Mouse (Mus musculus) gastrocnemius, adult 2 months (tissue): ENCODE measurements around the gene 1700019N19Rik. TPM values are rescaled to one million over a fixed set of nuclear protein-coding genes. Genes with fewer than 3 reads are reported as not detected.

Experiments used
- DNase-seq: peaks from one replicate; pipeline ENCODE4 v3.0.0; 2022
- H3K27ac ChIP-seq: fragments of 200-600 bp; 2 replicates; pipeline ENCODE4 v1.8.1; 2022; ENCODE audit warnings: mild to moderate bottlenecking
- H3K4me3 ChIP-seq: fragments of 200-600 bp; 2 replicates; pipeline ENCODE4 v1.8.1; 2022; ENCODE audit warnings: mild to moderate bottlenecking, moderate library complexity
- CTCF ChIP-seq: fragments of 200-600 bp; IDR thresholded peaks from 2 replicates; pipeline ENCODE4 v1.8.1; 2022; ENCODE audit warnings: antibody characterized with exemption, mild to moderate bottlenecking, moderate library complexity
- intact Hi-C: fragments of 180-260 bp; cut with DNase I; formaldehyde crosslinking; loops from one replicate; pipeline ENCODE4 v1.15.1; 2025
- total RNA-seq, 2 experiments: library from RNA; stranded (reverse); gene quantifications; 2 replicates each; pipeline ENCODE4 v1.2.3; 2021

1700019N19Rik gene
- total RNA-seq, 2 experiments from 2014 or later: not detected

DNA sequence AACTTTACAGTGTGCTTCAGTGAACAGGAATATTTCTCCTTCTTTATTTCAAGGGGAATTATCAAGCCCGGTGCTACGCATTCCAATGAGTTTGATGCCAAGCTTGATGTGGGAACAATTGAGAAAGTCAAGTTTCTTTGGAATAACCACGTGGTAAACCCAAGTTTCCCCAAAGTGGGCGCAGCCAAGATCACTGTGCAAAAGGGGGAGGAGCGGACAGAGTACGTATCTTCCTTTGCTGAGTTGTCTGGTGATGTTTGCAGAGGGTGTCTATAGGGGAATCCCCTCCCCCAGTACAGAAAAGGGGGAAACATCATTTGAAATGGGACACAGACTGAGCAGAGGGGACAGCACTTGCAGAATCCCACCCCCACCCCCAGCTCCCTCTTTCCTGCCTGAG, 53.2 kb downstream of the 1700019N19Rik start:
- no peak for DNase-seq
- TF ChIP-seq CTCF: no peak
- no peak overlapping the region for H3K4me3 ChIP-seq
- H3K27ac ChIP-seq: no peak overlapping the region
- intact Hi-C loops: no loop called here

DNA sequence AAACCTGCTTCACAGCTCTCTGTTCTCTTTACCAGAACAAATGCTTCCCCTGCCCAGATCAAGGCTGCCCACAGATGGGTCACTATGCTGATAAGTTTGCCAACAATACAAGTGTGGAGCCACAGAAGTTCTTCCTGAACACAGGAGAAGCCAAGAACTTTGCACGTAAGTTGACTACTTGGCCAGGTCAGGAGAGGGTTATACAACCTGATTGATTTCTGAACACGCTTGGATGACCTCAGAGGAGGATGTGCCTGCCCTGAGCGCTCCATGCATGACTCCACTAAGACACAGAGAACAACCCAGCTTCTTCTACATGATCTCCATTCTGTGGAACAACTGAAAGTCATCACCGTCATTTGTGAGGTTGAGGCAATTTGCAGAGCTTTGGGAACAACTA, 56.1 kb downstream of the 1700019N19Rik start:
- TF ChIP-seq CTCF: no peak
- no peak overlapping the region for H3K27ac ChIP-seq
- DNase-seq: no peak
- H3K4me3 ChIP-seq: no peak overlapping the region
- intact Hi-C loops: no loop called here

Other genes starting within 250 kb of the 1700019N19Rik start
- gene Pnlip, start 142.0 kb downstream of the 1700019N19Rik start, total RNA-seq: not detected
- gene Pnliprp1, start 65.6 kb downstream of the 1700019N19Rik start, total RNA-seq: not detected
- not detected for gene Pnliprp2, start 34.7 kb downstream of the 1700019N19Rik start, total RNA-seq
- not detected for gene Eno4, start 149.0 kb upstream of the 1700019N19Rik start, total RNA-seq
- gene Hspa12a, start 149.2 kb upstream of the 1700019N19Rik start, total RNA-seq: 1 to 10 TPM; 4.4 to 5.7 TPM